Mouse (Mus musculus) frontal cortex, postnatal 25 days (tissue): ENCODE results near the gene 4933402D24Rik.

Experiments
- DNase-seq, 2 experiments: peaks; one replicate each; pipeline ENCODE4 v3.0.0; 2022; ENCODE audit warnings: low spot score in 2 of 2

Gene 4933402D24Rik

GRCm38 (mm10) chr1:63769167-63769566 lies at the start of gene 4933402D24Rik:
TSS of gene 4933402D24Rik (minus strand) at chr1:63769267.
- no peak for DNase-seq

GRCm38 (mm10) chr1:63808584-63808983 lies 39.5 kb upstream of the 4933402D24Rik start:
- DNase-seq: no peak

- DNase-seq: no peak
Observed at GRCm38 (mm10) chr1:63805095-63805494, 36.0 kb upstream of the 4933402D24Rik start.

DNA sequence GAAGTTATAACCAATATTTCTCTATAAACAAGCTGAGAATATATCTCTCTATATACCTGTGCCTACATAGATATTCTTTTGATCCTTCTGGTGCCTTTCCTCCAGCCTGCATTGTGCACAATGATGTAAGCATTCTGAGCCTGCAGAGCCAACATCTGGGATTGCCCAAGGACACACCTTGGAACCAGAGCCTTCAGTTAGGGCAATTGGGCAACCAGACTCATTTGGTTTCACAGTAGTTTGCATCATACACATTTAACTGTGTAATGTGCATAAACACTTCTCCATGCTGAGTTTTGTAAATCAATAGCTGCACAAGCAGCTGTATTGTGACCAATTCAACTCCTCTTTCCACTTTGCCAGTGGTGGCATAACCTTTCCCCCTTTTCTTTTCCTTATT lies 25.3 kb upstream of the 4933402D24Rik start:
- DNase-seq: no peak

DNA sequence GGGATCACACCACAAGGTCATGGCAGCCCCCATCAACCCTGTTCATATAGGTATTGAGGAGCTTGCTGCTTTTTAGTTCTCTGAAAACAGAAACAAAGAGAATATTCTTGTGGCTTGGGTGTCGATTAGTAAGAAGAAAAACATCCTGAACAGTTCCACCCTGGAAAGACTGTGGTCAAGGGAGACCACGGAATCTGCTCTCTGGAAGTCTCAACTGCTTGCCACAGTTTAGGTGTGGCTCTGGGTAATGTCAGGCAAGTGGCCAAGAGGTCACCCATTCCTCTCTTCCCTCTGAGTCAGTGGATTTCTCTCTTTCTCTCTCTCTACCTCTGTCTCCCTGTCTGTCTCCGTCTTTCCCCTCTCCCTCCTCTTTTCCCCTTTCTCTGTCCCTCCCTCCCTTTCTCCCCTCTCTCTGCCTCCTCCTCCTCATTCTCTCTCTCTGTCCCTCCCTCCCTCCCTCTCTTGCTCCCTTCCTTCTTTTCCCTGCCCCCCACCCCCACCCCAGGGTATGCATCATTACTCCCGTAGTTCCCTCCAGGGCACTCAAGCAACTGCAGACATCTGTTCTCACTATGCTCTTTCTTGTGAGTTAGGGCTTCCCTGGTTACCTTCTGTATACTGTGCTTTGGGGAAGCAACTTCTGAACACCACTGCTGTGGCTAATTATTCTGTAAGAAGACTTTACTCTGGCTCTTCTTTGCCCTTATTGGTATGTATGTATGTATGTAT lies 8.0 kb upstream of the 4933402D24Rik start:
- no peak for DNase-seq

- DNase-seq: no peak
Observed at GRCm38 (mm10) chr1:63776396-63776795, 7.3 kb upstream of the 4933402D24Rik start.

DNA sequence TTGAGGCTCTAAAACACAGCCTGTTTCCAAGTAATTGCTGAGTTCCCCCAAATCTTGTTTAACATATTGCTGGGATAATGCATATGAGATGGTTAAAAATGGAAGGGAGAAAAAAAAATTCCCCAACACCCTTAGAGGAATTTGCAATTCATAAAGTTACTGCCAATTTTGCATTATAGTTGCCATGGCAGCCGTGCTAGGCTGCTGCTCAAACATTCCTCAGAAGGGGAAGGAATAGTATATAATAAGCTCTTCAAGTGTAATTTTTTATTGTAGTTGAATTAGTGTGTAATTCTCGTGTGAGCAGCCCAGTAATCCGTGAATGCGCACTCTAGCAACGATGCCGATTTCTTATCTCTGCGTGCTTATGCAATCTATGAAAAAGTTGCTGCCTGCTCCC lies 1.2 kb upstream of the 4933402D24Rik start:
- DNase-seq: no peak

DNA sequence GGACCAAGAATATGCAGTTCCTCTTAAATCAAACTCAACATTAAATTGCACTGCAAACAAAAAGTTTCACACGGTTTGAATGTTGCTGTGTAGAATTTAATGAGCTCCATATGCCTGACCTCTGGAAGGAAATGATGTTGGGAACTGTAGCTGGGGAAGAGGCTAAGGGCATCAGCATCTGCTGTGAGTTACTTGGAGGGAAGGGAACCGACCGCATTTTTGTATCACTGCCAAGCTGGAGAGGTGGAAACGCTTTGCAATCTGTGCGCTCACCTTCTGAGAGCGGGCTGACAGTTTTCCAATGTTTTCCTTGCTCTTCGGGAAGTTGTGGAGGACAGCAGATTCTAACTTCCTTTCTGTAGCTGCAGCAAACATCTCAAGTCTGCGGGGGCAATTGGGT lies 955 bp downstream of the 4933402D24Rik start:
- no peak for DNase-seq

GRCm38 (mm10) chr1:63764395-63764794 lies 4.7 kb downstream of the 4933402D24Rik start:
- DNase-seq: no peak

DNA sequence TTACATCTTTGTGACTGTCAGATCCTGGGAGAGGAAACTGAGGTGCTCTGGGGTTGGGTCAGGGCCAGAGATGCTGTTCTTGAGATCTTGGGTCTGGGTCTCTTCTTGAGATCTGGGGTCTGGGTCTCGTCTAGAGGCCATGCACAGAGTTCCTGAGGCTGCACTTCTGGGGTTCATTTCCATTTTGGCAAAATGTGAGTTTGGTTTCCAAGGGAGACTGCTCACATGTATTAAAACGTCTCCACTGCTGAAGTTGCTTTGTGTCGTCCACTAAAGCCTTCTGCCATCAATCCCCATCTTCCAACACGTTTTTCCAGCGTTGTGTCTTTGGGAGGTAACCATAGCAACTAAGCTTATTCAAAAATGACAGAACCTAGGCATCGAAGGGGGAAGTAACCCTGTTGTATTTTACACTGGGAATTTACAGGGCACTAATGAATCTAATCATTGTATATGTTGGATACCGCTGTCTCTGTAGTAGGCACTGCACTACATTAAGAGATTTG lies 5.1 kb downstream of the 4933402D24Rik start:
- no peak for DNase-seq

DNA sequence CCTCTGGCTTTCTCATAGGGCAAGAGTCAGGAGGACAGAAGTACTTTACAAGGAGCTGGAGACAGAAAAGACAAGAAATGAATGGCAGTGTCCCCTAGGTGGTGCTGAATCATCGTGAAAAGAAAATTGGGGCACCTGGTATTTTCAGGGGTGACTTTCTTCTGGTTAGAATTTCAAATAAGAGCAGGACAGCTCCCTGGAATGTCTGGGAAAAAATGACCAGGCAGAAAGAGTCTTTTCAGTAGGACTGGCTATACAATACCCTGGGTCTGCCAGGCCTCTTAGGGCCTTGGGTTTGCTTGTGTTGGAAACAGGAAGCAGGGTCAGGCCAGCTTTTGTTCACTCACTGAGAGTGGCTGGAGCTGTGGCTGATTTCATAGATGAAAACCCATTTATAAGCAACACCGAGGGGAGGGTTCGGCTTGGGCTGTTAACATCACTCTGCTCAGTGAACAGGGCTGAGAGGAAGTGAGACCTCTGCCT lies 5.8 kb downstream of the 4933402D24Rik start:
- peak; percentile 22 to 41 for DNase-seq

DNA sequence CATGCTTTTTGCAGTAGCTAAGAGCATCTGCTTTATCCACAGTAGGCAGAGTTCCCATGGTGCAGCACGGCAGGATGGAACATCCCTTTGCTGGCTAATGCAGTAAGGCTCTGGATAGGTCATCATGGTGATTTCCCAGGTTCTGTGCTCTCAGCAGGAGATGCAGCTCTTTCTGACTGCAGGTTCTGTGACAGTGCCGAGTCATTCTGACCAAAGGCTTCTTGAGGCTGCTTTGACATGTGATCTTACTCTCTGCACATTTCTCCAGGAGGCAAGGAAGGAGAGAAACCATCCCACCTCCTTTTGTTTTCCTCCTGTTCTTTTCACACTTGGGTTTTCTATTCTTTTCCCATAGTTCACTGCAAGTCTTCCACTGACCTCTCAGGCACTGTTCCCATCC lies 13.1 kb downstream of the 4933402D24Rik start:
- DNase-seq: no peak

- peak; percentile 77 to 89 for DNase-seq
Observed at GRCm38 (mm10) chr1:63730240-63730771, 38.8 kb downstream of the 4933402D24Rik start, which contains the start of the genes Mdh1b and Fastkd2. TSS of gene Mdh1b (minus strand) at chr1:63730318. TSS of gene Fastkd2 (plus strand) at chr1:63730614.

DNA sequence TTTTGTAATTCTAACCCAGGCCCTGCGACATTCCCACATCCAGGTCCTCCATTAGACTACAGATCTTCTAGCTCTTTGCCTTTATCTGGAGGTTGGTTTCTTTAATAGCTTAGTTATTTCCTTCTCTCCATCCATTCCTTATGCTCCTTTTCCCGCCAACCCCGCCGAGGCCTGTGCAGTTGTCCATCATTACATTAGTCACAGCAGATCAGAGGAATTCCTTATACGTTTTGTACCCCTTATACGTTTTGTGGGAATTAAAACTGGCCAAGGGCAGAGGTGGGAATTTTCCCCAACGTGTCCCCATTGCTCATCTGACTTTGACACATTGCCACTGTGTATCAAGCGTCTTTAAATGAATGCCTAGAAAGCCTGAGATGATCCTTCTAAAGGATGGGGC lies 39.3 kb downstream of the 4933402D24Rik start:
- no peak for DNase-seq

DNA sequence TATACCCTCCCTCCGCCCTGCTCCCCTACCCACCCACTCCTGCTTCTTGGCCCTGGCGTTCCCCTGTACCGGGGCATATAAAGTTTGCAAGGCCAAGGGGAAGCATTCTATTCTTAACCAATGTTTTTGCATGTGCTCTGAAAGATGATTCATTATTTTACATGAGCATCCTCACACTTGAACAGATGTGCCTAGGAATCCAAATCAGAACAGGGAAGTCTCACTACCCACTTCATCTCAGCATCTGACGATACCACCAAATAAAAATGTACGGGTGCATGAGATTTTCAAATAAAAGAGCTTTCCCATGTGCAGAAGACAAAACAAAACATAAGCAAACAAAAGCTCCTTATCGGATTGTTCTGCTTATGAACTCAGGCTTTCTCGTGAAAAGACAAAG lies 48.9 kb downstream of the 4933402D24Rik start:
- DNase-seq: no peak

DNA sequence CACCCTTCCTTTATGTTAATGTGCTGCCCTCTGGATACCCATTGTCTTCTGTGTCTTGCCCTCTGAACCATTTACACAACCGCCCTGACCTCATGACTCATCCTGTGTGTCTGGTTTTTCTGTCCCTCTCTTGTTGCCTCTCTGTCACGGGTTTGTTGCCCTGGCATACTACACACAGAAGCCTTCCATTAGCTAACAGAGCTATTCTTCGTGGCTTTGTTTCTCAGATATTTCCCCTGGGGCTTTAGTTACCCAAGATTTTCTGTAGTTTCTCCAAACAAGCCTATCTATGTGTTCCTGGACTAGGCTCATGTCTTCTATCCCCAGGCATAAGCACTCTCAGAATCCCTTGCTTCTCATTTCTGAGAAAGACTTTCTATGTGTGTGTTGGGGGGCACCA lies 60.2 kb downstream of the 4933402D24Rik start:
- no peak for DNase-seq

DNA sequence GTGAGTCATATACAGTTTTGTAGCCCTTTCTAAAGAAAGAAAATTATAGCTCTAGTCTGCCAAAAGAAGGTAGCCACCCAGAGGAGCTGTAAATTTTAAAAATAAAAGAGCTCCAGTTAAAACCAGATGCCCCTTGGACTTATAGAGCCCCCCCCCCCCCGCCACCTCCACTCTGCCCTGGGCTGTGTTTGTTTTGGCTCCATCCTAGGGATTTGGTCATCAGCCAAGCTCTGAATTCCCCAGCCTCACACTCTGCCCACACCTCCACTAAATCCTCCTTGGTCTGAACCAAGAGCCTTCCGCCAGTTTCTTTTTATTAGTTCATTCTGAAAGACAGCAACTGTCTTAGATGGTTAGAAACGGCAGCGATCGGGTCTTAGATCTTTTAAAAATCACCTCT lies 63.3 kb downstream of the 4933402D24Rik start:
- no peak for DNase-seq
